Mouse (Mus musculus): ENCODE data around the gene Agtrap. TPM values are rescaled to one million over a fixed set of nuclear protein-coding genes. Genes with fewer than 3 reads are reported as not detected.

Agtrap gene
- polyA plus RNA-seq, 1 experiment from 2014 or later = 6.9 TPM

GRCm38 (mm10) chr4:148101801-148102527 is 14.1 kb upstream of the Agtrap start:
- H3K4me2 ChIP-seq = peak overlapping the region; percentile 53
- peak overlapping the region; percentile 21 for H3K4me3 ChIP-seq
- H3K27ac ChIP-seq = peak overlapping the region; percentile 68; the same call in 1 of the 2 replicates
- peaks cover 13% of the 10 kb centered on the region for H3K4me1 ChIP-seq
- WGBS = 14% methylated on average over 29 of the region's 29 CpGs
- peak; percentile 91 for ATAC-seq
- H3K9me3 ChIP-seq (replicated peaks) = no peaks in the 10 kb centered on the region
- H3K27me3 ChIP-seq = no peaks in the 10 kb centered on the region
- peaks cover 20% of the 10 kb centered on the region for H3K36me3 ChIP-seq (ENCODE audit: poor library complexity, severe bottlenecking)
- peak overlapping the region; percentile 41 for H3K9ac ChIP-seq

- Histone ChIP-seq H3K36me3 (ENCODE audit: poor library complexity, severe bottlenecking) (peaks cover 16% of the 10 kb centered on the region), H3K4me3 (no peak overlapping the region), H3K4me1 (peaks cover 13% of the 10 kb centered on the region), H3K9me3 (replicated peaks) (no peaks in the 10 kb centered on the region), H3K27ac (no peak overlapping the region), H3K27me3 (no peaks in the 10 kb centered on the region), H3K9ac (no peak overlapping the region), H3K4me2 (no peak overlapping the region)
- WGBS = 92% methylated on average over 3 of the region's 3 CpGs
- ATAC-seq = no peak
Measured at GRCm38 (mm10) chr4:148098666-148099065, 10.8 kb upstream of the Agtrap start.

DNA sequence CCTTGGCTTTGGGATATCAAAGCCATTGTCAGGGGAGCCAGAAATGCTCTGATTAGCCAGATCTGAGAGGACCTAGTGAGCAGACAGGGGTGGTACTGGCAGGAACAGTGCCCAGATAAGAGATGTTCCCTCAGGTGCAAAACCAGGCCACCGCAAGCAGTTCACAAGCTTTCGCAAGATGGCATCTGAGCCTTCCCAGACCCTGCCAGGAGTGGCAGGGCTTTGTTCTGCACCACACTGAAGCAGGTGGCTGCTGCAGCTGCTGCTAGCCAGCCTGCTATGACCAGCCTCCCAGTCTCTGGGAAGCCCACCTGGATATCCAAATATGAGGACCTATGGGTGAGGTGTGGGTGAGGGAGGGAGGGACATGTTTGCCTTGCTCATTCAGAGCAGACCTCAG is 10.1 kb upstream of the Agtrap start:
- no peaks in the 10 kb centered on the region for H3K27me3 ChIP-seq
- H3K4me1 ChIP-seq = peaks cover 13% of the 10 kb centered on the region
- peaks cover 16% of the 10 kb centered on the region for H3K36me3 ChIP-seq (ENCODE audit: poor library complexity, severe bottlenecking)
- 96% methylated on average over 2 of the region's 2 CpGs for WGBS
- no peak overlapping the region for H3K4me2 ChIP-seq
- H3K4me3 ChIP-seq = no peak overlapping the region
- no peak overlapping the region for H3K27ac ChIP-seq
- no peak for ATAC-seq
- no peak overlapping the region for H3K9ac ChIP-seq
- no peaks in the 10 kb centered on the region for H3K9me3 ChIP-seq (replicated peaks)

DNA sequence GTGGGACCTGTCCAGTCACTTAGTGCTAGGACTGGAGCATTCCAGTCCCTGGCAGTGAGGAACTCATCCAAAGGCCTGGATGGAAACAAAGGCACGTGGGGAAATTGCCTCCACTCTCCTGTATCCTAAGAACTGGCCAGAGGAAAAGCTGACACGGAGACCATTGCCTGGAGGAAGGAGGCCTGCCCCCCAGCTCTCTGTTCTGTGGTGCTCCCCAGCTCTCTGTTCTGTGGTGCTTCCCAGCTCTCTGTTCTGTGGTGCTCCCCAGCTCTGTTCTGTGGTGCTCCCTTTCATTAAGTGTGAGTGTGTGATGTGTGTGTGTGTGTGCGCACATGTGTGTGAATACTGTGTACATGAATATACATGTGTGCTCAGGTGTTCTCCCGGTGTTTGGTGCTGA is 7.2 kb upstream of the Agtrap start:
- ATAC-seq = no peak
- Histone ChIP-seq H3K9me3 (replicated peaks) (no peaks in the 10 kb centered on the region), H3K4me1 (no peaks in the 10 kb centered on the region), H3K36me3 (ENCODE audit: poor library complexity, severe bottlenecking) (peaks cover 2% of the 10 kb centered on the region; the same call in 1 of the 2 replicates), H3K27me3 (no peaks in the 10 kb centered on the region), H3K27ac (no peak overlapping the region), H3K4me2 (no peak overlapping the region), H3K4me3 (no peak overlapping the region), H3K9ac (no peak overlapping the region)
- 79% methylated on average over 4 of the region's 4 CpGs for WGBS

- no peaks in the 10 kb centered on the region for H3K9me3 ChIP-seq (replicated peaks)
- 73% methylated on average over 5 of the region's 5 CpGs for WGBS
- H3K4me1 ChIP-seq = no peaks in the 10 kb centered on the region
- H3K9ac ChIP-seq = no peak overlapping the region
- no peak for ATAC-seq
- no peak overlapping the region for H3K4me2 ChIP-seq
- no peak overlapping the region for H3K4me3 ChIP-seq
- no peaks in the 10 kb centered on the region for H3K27me3 ChIP-seq
- no peaks in the 10 kb centered on the region for H3K36me3 ChIP-seq (ENCODE audit: poor library complexity, severe bottlenecking)
- no peak overlapping the region for H3K27ac ChIP-seq
Measured at GRCm38 (mm10) chr4:148094161-148094560, 6.3 kb upstream of the Agtrap start.

GRCm38 (mm10) chr4:148092551-148093271 is 4.9 kb upstream of the Agtrap start:
- no peak overlapping the region for H3K4me3 ChIP-seq
- WGBS = 90% methylated on average over 11 of the region's 11 CpGs
- H3K27me3 ChIP-seq = no peaks in the 10 kb centered on the region

GRCm38 (mm10) chr4:148091181-148091580 is 3.4 kb upstream of the Agtrap start:
- ATAC-seq = no peak
- H3K9ac ChIP-seq = no peak overlapping the region
- no peak overlapping the region for H3K4me3 ChIP-seq
- peaks cover 23% of the 10 kb centered on the region for H3K4me1 ChIP-seq
- H3K27ac ChIP-seq = no peak overlapping the region
- no peaks in the 10 kb centered on the region for H3K9me3 ChIP-seq (replicated peaks)
- 83% methylated on average over 1 of the region's 1 CpGs for WGBS
- H3K4me2 ChIP-seq = no peak overlapping the region
- H3K36me3 ChIP-seq (ENCODE audit: poor library complexity, severe bottlenecking) = no peaks in the 10 kb centered on the region
- no peaks in the 10 kb centered on the region for H3K27me3 ChIP-seq

More at GRCm38 (mm10) chr4:148092551-148093271, 4.9 kb upstream of the Agtrap start:
- no peak for ATAC-seq
- Histone ChIP-seq H3K4me2 (no peak overlapping the region), H3K9ac (no peak overlapping the region), H3K36me3 (ENCODE audit: poor library complexity, severe bottlenecking) (no peaks in the 10 kb centered on the region), H3K9me3 (replicated peaks) (no peaks in the 10 kb centered on the region), H3K4me1 (peaks cover 12% of the 10 kb centered on the region), H3K27ac (no peak overlapping the region)

- no peak for ATAC-seq
- Histone ChIP-seq H3K27ac (no peak overlapping the region), H3K4me2 (no peak overlapping the region), H3K36me3 (ENCODE audit: poor library complexity, severe bottlenecking) (no peaks in the 10 kb centered on the region), H3K9me3 (replicated peaks) (no peaks in the 10 kb centered on the region), H3K4me3 (no peak overlapping the region), H3K27me3 (no peaks in the 10 kb centered on the region), H3K4me1 (peaks cover 23% of the 10 kb centered on the region), H3K9ac (no peak overlapping the region)
- 65% methylated on average over 4 of the region's 4 CpGs for WGBS
Measured at GRCm38 (mm10) chr4:148089166-148089565, 1.3 kb upstream of the Agtrap start.

DNA sequence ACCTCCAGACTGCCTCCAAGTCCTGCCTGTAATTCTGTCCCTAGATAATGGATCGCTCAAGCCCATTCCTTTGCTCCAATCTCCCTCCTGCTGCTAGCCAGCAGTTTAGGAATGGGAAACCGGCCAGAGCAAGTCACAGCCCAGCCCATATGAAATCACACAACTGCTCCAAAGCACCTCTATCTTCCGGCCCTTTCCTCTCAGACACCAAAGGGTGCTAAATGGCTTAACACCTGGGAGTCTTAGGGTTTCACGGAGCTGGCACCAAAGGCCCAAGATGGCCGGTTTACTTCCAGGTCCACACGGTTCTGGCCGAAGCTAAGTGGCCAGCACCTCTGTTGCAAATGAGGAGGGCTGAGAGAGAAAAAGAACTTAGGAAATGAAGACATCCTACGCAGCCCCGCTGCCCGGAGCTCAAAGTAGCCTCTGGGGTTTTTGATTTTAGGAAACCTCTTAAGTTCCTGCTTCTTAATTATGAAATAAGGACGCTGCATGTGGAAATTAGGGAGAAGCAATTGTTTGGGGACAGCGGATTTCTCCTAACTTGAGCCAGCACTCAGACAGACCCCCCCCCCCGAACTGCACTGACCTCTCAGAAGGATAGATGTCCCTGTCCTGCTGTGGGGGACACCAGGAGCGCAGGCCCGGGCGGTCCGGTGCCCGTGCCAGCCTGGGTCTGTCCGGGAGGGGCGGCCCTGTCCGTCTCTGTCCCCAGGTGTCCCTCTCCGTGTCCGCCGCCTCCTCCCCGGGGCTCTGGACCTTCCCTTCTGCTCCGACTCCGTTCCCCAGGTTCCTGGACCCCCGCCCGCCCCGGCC is 532 bp downstream of the Agtrap start:
- peak overlapping the region; percentile 53 for H3K4me3 ChIP-seq
- peaks cover 23% of the 10 kb centered on the region for H3K4me1 ChIP-seq
- peak overlapping the region; percentile 69 for H3K9ac ChIP-seq
- H3K27ac ChIP-seq = no peak overlapping the region
- H3K36me3 ChIP-seq (ENCODE audit: poor library complexity, severe bottlenecking) = no peaks in the 10 kb centered on the region
- H3K4me2 ChIP-seq = peak overlapping the region; percentile 65
- 2% methylated on average over 30 of the region's 30 CpGs for WGBS
- H3K27me3 ChIP-seq = no peaks in the 10 kb centered on the region
- no peak; the same call in none of the 2 replicates for ATAC-seq
- H3K9me3 ChIP-seq (replicated peaks) = no peaks in the 10 kb centered on the region

- WGBS = 82% methylated on average over 3 of the region's 3 CpGs
- H3K4me2 ChIP-seq = no peak overlapping the region
- H3K36me3 ChIP-seq (ENCODE audit: poor library complexity, severe bottlenecking) = no peaks in the 10 kb centered on the region; the same call in 1 of the 2 replicates
- peaks cover 23% of the 10 kb centered on the region for H3K4me1 ChIP-seq
- no peak overlapping the region for H3K27ac ChIP-seq
- ATAC-seq = no peak
- no peaks in the 10 kb centered on the region for H3K27me3 ChIP-seq
- no peaks in the 10 kb centered on the region for H3K9me3 ChIP-seq (replicated peaks)
- H3K9ac ChIP-seq = no peak overlapping the region
- no peak overlapping the region for H3K4me3 ChIP-seq
Measured at GRCm38 (mm10) chr4:148085907-148086305, 1.9 kb downstream of the Agtrap start.

GRCm38 (mm10) chr4:148085131-148085906 is 2.5 kb downstream of the Agtrap start:
- no peak for ATAC-seq
- Histone ChIP-seq H3K27me3 (no peaks in the 10 kb centered on the region), H3K9me3 (replicated peaks) (no peaks in the 10 kb centered on the region), H3K4me3 (no peak overlapping the region), H3K4me2 (no peak overlapping the region), H3K36me3 (ENCODE audit: poor library complexity, severe bottlenecking) (peaks cover 5% of the 10 kb centered on the region; the same call in 1 of the 2 replicates), H3K27ac (no peak overlapping the region), H3K9ac (0 out of 2 replicates have a peak overlapping the region, but pooled peaks have one; percentile 40), H3K4me1 (peaks cover 23% of the 10 kb centered on the region)
- 50% methylated on average over 10 of the region's 10 CpGs for WGBS

All from forebrain, embryonic 13.5 days (tissue).